Mouse (Mus musculus): Measurements from ENCODE around the gene Clic1.

DNA sequence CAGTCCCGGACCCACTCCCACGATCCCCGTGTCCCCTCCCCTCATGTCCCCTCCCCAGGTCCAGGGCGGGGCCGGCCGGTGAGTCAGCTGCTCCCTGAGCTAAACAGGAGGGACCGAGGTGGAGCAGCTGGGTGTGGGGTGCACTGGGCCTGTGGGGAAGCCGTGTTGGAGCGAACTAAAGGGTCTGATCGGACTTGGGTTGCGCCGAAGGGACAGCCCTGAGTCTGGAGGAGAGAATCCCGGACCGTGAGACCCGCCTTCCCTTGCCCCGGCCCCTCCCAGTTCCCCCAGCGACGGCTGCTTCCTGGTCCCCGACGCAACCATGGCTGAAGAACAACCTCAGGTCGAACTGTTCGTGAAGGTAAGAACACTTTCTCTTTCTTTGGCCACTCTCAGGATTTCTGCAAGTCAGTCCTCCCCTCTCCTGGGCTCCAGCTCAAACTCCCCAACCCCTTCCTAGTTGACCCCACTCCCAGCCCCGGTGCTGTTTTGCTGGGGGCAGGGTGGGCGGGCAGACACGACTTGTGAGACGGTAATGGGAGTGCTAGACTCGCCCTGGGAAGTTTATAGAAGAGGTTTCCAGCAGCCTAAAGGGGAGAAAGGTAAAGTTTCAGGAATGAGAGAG lies 472 bp downstream of the Clic1 start:
- TF ChIP-seq GATA1 (IDR thresholded peaks at IDR 0.05; ENCODE audit: low read length) (no peak), TAL1 (IDR thresholded peaks at IDR 0.05; ENCODE audit: low read length) (no peak)
